Mouse (Mus musculus): ENCODE measurements at regions not wholly inside any gene's neighbourhood (a gene's known extent, or its start where the extent isn't known, plus 50 kb on each side); places are given as distances from the start of the nearest gene placed in this dataset.

DNA sequence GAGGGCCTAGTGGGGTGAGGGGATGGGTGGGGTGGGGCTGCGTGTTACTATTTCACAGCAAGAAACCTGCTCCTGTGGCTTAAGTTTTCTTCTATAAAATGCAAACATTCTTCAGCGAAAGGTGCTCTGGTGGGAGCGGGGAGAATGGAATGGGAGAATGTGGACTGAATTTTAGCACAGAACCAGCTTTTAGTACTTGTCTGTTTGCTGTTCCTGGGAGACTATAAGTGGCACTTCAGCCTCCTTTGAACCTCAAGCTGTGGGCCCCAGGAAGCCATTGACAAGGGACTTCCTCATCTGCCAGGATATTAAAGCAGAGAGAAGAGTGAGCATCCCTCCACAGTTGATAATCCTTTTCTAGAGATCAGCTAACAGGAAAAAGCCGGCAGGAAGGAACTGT, 580.2 kb downstream of the Zfp706 start:
- DNase-seq (ENCODE audit: low read depth, low spot score) = no peak

DNA sequence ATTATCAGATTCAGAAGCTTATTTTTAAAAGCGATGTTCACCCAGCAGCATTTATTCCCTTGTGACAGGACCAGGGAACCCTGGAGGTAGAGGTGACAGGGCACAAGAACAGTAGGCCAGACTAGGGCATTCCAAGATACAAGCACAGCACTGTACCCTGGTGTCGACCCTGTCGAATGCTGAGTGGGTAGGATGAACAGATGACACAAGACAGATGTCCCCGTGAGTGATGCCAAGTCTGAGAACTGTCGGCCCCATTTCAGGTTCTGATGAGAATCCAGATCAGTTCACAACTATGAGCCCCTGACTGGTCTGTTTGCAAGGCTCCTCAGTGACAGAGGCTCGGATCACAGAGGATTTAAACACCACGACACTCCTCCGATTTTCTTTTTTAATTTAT, 581.7 kb downstream of the Zfp706 start:
- no peak for DNase-seq (ENCODE audit: low read depth, low spot score)

DNA sequence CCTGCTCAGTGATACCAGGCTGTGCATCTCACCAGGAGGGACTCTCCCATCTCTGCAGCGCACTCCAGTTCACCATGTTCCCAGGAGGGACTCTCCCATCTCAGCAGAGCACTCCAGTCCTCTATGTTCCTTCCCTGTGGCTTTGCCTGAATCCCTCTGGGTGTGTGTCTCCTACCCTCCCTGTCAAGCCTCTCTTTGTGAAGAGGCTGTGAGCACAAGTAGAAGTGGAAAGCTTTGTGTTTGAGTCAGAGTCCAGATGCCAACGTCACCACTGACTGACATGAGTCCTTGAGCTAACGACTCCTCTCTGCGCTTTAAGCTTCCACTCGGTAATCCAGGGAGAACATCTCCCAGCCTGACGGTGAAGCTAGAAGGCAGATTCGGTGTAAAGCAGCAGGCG, 583.5 kb downstream of the Zfp706 start:
- DNase-seq (ENCODE audit: low read depth, low spot score) = no peak

DNA sequence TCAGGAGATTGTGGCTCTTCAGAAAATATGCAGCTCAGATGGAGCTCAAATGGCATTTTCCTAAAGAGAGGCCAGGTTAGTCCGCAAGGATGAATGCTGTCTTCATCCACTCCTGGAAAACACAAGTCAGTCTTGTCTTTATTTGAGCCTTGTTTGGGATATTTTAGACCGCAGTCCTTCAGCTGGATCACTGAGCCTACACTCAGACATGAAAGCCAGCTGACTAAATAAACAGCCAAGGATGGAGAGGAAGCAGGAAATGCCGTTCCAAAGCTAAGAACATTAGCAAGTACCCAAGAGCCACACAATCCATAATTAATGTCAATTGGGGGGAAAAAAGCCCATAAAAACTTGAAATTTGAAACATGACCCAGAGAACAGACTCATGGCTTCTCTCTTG, 584.8 kb downstream of the Zfp706 start:
- DNase-seq (ENCODE audit: low read depth, low spot score) = no peak

DNA sequence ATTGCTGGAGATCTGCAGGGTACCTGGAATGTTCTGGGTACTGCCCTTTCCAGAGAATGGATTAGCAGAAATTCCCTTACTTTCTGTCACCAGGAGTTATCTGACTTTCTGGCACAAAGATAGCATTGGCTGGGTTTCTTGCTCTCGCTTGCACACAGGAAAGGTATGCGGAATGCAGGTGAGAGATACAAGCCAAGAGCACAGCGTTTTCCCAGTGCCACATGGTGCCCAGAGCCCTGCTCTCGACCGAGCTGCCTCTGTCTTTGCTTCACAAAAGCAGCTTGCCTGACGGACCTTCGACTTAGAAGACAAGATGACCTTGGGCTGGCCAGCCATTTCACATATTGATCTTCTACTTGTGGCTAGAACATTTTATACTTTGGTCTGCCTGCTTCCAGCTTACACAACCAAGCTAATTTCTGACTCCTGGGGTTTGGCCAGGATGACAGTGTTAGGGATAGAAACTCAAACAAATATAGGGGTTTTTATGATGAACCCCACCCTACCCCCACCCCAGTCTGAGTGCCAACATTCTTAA, 587.6 kb downstream of the Zfp706 start:
- no peak for DNase-seq (ENCODE audit: low read depth, low spot score)

DNA sequence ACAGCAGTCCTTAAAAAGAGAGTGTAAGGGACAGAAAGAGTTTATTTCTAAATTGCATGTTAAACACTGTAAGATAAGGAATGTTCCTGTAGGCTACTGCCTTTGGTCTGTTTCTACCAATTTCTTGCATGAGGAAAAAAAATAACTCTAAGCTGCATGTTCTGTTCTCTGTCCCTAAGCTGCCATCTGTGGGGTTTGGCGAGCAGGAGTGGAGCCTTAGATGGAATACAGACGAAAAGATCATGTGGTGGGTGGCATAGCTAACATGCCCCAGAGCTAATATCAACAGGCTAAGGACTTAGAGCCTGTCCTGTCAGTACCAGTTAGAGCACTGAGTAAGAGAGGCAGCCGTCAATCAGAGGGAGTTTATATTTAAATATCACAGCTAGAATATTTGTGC, 590.1 kb downstream of the Zfp706 start:
- no peak for DNase-seq (ENCODE audit: low read depth, low spot score)

DNA sequence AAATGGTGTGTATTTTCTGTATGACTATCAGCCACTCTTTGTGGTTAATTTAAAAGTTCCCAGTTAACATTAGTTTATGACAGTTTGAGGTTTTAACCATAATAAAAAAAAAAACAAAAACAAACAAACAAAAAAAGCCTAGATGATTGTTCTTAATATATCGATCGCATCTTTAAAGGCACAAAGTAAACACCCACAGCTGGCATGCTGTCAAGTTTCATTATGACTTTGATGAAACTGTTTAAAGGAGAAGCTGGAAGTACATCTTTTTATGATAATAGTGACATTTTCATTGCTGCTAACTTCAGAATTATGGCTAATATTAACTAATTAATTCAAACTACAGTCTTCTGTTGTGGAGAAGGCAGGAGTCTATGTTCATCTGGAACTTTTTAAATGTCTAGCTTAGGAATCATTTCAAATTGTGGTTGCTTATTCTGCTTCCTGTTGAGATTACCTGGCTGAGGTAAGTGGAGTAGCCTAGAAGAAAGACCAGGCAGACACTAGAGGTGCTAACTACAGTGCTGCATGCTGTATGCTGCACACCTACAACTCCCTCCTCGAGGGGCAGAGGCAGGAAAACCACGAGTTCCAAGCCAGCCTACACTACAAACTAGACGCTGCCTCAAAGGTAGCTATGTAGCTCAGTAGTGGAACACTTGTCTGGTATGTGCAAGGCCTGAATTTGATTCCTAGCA, 591.9 kb downstream of the Zfp706 start:
- no peak for DNase-seq (ENCODE audit: low read depth, low spot score)

DNA sequence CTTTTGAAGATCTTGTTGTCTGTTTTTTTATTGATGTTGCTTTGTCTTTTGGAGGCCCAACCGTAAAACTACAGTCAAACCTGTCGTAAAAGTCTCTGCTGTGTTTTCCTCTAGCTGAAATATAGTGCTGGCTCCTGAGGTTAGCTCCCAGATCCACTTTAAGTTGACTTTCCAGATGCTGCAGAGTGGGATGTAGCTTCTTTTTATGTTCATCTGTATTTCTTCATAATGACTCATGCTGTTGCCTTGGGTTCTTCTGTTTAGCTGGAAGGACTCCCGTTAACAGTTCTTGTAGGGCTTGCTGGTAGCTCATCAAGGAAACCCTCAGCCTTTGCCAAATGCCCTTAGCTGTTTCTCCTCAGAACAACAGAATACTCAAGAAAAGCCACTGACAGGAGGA, 595.6 kb downstream of the Zfp706 start:
- no peak for DNase-seq (ENCODE audit: low read depth, low spot score)

DNA sequence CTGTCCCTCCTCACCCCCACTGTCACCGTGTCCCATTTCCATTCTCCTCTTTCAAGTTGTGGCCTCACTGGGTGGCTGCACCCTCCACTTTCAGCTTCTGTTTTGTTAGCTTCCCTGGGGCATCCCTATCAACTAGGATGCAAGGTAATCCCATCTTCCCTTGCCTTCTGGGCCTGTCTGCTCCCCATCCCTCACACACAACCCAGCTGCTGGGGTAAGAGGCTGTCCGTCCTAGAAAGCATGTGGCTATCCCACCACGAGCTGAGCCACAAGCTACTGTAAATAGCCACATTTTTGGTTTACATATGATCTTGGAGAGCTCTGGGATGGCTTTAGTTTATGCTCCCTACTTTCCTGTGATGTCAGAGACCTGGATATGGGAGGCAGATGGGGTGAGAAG, 602.1 kb downstream of the Zfp706 start:
- DNase-seq (ENCODE audit: low read depth, low spot score) = no peak

DNA sequence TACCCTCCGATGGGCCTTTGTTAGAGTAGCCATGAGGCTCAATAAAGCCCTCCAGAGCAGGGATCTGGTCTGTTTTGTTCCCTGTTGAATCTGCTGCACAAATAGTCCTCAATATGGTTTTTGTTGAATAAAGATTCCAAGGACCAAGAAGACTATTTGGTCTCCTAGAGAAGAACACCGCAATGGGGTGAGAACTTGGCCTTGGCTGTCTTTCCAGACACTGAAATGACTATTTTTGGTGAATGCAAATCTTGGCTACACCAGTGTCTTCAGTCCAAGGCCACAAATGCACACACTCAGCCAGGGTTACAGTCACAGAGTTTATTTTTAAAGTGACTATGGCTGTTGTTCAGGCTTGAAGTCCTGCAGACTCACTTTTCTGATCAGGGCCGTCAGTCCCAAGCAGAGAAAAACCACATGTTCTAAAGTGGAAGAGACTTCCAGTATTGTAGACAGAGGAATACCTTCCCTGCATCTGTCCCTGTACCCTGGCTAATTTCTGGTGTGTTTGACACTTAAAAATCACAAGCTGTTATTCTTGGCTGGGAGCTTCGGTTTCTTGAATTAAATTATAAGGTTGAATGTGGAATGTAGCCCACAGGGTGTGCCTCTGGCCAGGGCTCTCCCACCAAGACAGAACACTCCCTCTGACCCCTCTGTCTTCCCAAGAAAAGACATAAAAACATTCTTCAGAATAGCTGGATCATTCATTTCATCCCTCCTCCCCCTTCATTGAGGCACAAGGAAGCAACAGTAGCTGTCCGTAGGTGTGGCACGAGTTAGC, 604.0 kb downstream of the Zfp706 start:
- DNase-seq (ENCODE audit: low read depth, low spot score) = no peak

DNA sequence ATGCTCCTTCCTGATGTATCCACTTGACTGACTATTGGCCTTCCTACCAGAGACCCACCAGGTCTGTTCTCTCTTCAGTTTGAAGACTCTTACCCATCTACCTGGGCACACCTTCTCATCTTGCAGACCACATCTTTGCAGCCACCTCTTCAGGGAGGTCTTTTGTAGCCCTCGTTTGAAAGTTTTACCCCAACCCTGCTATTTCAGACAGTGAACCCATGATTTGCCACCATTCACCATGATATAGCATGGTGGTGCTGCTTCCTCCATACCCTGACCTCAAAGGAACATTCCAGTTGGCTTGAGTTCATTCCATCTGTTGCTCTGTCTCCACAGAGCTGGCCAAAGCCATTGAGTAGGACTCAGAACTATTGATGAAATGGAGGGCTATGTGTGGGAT, 605.5 kb downstream of the Zfp706 start:
- no peak for DNase-seq (ENCODE audit: low read depth, low spot score)

DNA sequence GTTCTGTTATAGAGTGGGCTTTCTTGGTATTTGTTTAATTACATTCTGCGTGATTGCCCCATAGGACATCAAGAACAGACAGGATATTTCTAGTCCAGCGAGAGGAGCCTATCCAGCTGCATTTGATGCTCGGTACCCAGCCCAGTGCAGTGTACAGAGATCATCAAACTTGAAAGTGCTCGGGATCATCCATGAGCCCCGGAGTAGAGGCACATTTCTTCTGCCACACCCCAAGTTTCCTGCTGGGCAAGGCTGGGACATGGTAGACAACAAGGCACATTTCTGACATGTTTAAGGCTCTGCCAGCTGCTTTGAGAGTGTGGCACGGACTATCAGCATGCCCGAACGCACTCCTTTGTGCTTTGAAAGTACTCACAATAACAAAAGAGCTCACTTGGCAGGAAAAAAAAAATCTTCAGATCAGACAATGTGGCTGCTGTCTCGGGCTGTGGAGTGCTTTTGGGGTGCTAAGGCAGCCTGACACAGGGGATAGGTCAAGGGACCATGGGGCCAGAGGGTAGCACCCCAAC, 607.2 kb downstream of the Zfp706 start:
- DNase-seq (ENCODE audit: low read depth, low spot score) = no peak

DNA sequence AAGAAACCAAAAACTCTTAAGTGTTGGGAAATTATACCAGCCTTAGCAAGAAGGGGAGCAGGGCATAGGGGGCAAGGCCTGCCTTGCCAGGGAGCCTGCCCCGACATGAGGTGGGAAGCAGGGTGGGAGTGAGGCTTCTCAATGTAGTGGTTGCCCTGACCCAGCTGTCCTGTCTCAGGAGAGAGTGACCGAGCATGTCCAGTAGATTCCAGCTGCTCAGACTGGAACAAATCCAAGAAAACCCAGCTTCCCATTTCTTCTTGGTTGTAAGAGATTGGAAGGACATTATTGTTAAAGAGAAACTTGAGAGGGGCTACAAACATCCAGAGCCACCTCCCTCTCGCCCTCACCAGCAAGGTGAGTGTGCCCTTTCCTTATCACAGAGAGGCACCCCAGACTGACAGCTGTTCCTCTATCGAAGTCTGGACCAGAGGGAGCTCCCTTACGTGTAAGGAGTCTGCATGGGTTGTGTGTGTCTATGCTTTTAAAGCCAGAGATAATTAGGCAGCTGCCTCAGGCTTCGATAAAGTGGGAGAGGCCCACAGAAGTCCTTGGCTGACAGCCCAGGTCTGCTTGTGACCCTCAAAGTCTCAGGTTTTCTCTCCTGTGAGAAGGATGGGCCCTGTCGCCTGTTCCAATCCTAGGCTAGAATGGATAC, 608.1 kb downstream of the Zfp706 start:
- DNase-seq (ENCODE audit: low read depth, low spot score) = no peak

DNA sequence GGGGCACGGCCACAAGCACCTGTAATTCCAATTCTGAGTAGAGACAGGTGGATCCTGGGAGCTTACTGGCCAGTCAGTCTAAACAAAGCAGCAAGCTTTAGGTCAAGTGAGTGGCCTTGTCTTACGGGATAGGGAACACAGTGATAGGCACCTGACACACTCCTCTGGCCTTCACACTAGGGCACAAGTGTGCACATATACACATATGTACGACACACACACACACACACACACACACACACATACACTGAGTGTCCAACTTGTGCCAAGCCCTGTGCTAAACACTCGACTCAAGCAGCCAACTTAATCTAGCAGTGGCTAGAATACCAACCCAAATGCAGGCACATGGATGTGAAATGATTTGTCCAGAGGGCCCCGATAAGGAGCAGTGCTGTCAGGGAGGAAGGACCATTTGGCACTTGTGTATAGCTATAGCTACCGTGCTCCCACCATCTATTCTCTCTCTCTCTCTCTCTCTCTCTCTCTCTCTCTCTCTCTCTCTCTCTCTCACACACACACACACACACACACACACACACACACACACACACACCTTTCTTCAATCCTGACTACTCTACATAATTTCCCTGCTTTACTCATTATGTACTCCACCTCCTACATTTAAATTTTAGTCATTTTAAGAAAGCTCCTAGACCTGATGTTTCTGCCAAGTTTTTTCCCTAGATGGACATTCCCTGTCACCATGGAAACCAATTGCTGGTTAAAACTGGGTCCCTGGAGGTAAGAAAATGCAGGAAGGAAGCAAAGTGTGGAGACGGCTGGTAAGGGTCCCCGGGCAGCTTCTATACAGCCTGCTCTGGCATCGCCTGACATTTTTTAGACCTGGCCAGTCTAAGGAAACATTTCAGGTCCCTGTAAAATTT, 609.2 kb downstream of the Zfp706 start:
- no peak for DNase-seq (ENCODE audit: low read depth, low spot score)

DNA sequence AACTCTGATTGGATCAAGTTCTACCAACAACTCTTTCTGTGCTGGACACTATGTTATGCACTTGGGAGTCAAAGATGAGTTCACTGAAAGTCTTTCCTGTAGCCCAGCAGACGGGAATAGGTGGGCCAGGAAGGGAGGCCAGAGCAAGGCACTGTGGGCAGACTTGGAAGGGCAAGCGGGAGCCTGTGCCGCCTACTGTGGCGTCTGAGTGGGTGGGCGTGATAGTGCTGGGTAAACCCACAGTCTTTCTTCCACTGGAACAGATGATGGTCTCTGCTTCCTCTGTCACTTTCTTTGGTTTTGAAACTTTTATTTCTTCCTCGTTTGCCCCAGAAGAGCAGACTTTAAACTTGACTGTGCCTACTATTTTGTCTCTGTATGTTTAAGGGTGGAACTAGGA, 610.8 kb downstream of the Zfp706 start:
- DNase-seq (ENCODE audit: low read depth, low spot score) = no peak

DNA sequence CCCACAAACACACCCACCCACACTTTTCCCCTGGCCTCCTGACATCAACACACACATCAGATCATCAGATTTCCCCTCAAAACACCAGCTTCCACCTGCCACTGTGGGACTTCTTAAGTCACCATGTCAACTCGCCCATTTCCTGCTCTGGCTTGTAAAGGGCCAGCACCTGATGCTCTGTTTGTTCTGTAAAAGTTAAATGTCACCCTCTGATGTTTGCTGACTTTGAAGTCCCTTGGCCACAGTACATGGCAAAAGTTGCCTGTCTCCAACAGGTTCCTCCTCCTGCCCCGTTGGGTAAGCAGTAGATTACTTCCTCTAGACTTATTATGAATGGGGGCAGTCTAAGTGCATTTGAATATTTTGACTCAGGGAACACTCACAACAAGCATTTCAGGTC, 611.3 kb downstream of the Zfp706 start:
- DNase-seq (ENCODE audit: low read depth, low spot score) = no peak

DNA sequence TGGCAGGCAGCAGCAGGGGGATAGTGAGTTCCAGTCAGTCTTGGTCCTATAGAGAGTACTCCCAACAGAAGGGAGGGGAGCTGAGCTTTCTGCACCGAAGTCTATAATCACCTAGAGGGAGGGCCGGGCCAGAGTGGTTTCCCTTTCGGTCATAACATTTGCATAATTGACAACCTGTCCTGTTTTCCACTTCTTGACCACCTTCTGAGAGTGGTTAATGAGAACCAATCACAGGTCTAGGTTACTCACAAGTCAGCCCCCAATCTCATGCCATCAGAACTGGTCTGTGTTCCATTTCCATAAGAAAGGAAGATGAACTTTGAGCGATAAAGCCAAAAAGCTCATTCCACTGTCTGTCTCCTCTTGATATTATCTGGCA, 611.9 kb downstream of the Zfp706 start:
- no peak for DNase-seq (ENCODE audit: low read depth, low spot score)

DNA sequence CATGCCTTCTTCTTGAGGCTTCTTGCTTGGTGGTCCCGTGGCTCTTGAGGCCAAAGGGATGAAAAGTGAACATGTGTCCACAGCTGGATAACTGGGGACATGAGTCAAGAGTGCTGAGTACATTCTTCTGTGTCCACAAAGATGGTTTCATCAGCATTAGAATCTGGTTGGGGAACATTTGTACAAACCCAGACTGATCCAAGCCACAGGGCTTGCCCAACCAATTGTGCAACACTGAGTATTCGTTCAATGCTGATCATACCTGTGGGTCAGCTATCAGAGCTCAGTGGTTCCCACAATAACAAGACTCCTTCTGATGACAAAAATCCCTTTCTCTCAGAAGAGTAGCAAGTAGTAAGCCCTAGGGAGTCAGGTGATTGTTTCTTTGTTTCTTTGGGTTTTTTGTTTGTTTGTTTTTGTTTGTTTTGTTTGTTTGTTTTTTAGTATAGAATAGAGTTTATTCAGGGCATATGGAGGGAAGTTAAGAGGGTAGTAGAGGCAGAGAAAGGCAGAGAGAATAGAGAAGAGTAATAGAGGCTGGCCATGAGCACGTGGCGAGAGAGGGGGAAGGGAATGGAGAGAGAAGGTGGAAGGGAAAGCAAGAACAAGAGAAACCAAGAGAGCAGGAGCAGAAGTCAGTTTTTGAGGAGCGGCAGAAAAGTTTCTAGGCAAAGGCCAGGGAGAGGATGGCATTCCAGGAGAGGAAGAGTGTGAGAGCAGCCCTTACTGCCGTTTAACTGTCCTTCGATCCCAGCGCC, 612.5 kb downstream of the Zfp706 start:
- no peak for DNase-seq (ENCODE audit: low read depth, low spot score)

DNA sequence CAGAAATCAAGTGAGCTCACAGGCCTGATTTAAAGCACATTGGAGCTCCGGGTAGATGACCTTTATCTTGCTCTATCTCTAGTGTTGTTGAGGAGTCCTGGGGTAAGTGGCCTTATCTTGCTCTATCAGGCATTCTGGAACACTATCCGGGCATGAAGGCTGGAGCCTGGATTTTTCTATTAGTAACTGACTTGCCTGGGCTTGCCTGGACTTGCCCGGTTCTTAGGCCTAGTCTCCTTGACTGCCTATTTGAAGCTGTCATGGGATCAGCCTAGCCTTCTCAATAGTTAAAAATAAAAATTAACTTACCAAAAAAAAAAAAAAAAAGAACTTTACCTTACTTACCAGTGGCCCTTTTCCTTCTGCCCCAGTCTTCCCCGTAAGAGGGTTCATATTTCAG, 617.8 kb downstream of the Zfp706 start:
- no peak for DNase-seq (ENCODE audit: low read depth, low spot score)

DNA sequence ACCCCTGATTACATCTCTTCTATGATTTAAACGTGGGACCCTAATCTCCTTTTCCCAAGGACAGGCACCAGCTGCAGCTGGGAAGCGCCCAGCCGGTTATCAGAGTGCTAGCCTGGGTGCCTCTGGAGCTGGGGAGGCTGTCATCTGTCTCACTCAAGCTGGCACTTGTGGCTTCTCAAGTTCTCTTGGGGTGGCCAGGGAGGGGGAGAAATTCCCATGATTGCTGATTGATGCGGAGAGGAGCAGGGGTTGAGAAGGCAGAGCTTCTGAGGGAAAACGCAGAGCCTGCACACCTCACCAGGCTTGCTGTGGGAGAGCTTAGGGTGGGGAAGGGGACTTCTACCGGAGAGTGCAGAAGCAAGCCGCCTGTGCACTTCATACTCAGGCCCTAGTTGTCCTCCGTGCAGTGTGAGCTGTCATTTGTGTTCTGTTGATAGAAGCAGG, 626.3 kb downstream of the Zfp706 start:
- DNase-seq (ENCODE audit: low read depth, low spot score) = no peak

Data from c-Kit-negative CD71-positive TER-119-positive erythroid progenitor cells, embryonic 14.5 days (primary cell).